In the genomic region with DNA sequence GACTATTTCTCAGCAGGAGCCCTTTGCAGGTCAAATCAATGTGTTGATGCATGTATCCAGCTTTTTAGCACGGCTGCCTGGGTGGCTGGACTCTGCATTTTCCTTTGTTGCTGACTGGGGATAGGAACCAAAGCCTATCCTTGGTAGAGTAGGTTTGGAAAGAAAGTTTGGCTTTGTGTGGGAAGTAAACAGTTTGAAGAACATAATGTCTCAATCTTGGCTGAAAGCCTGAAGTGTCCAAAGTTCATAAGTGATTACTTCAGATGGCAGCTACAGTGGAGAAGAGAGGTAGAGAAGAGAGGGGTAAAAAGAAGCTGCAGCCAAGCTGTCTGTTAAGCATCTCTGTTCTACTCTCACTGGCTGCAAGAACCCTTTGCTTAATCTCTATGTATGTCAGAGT, we compare ENCODE assay signal across 27 mouse cellular contexts. TPM values are rescaled to one million over a fixed set of nuclear protein-coding genes. Genes with fewer than 3 reads are reported as not detected.
A peak's percentile ranks its signal among the peaks of the same experiment; 100 is the strongest.
DNase-seq lines count a peak whose midpoint lies in the region; ATAC-seq and TF ChIP-seq lines count a peak whose summit lies in the region.
"Had no signal": no experiment of that assay in that cellular context is flagged by ENCODE, and none has a peak within 500 bp of the region (broad histone marks: within the 10 kb centered on the region; RNA-seq: fewer than 3 reads in every experiment).

No protein-coding gene starts in this region.

- TF ChIP-seq POLR2A in kidney, adult 2 months (IDR thresholded peaks at IDR 0.05; ENCODE audit: low read depth, low read length): no peak
- no peak for TF ChIP-seq POLR2A in liver, adult 2 months (IDR thresholded peaks at IDR 0.05; ENCODE audit: extremely low read depth, insufficient read depth, low read length)

- no peak overlapping the region for H3K9ac ChIP-seq in kidney, embryonic 14.5 days (ENCODE audit: low read depth, low read length)
- H3K9ac ChIP-seq in liver, adult 2 months (ENCODE audit: low read depth, low read length): no peak overlapping the region
- H3K9ac ChIP-seq: embryonic facial prominence, embryonic 12.5 days; forebrain, embryonic 13.5 days; forebrain, embryonic 15.5 days had no signal

- H3K79me2 ChIP-seq in liver, adult 2 months (ENCODE audit: control insufficient read depth, insufficient read depth, low read length): no peaks in the 10 kb centered on the region

- H3K36me3 ChIP-seq in kidney, adult 2 months (ENCODE audit: control insufficient read depth, insufficient read depth, low read length): no peaks in the 10 kb centered on the region
- no peaks in the 10 kb centered on the region for H3K36me3 ChIP-seq in kidney, embryonic 14.5 days (ENCODE audit: control insufficient read depth, insufficient read depth, low read length)
- no peaks in the 10 kb centered on the region for H3K36me3 ChIP-seq in liver, adult 2 months (ENCODE audit: control insufficient read depth, insufficient read depth, low read length)
- H3K36me3 ChIP-seq: embryonic facial prominence, embryonic 10.5 days; embryonic facial prominence, embryonic 12.5 days; forebrain, embryonic 15.5 days had no signal

- H3K4me2 ChIP-seq in kidney, embryonic 14.5 days (replicated peaks; ENCODE audit: low read depth, low read length): no peak overlapping the region
- H3K4me2 ChIP-seq: embryonic facial prominence, embryonic 12.5 days; forebrain, embryonic 13.5 days; forebrain, embryonic 15.5 days had no signal

- H3K9me3 ChIP-seq in kidney, embryonic 14.5 days (ENCODE audit: control insufficient read depth, low read length): no peaks in the 10 kb centered on the region

- no peaks in the 10 kb centered on the region for H3K4me1 ChIP-seq in kidney, adult 2 months (ENCODE audit: control insufficient read depth, insufficient read depth, low read length)
- H3K4me1 ChIP-seq in kidney, embryonic 14.5 days (ENCODE audit: control insufficient read depth, insufficient read depth, low read length): no peaks in the 10 kb centered on the region
- no peaks in the 10 kb centered on the region; the same call in 1 of the 2 replicates for H3K4me1 ChIP-seq in liver, adult 2 months (ENCODE audit: control insufficient read depth, insufficient read depth, low read length)
- H3K4me1 ChIP-seq: embryonic facial prominence, embryonic 10.5 days; embryonic facial prominence, embryonic 12.5 days; forebrain, embryonic 13.5 days; forebrain, embryonic 15.5 days had no signal

- no peaks in the 10 kb centered on the region for H3K27me3 ChIP-seq in kidney, adult 2 months (replicated peaks; ENCODE audit: control insufficient read depth, insufficient read depth, low read length)
- H3K27me3 ChIP-seq in kidney, embryonic 14.5 days (ENCODE audit: control insufficient read depth, insufficient read depth, low read length): no peaks in the 10 kb centered on the region
- H3K27me3 ChIP-seq in liver, adult 2 months (ENCODE audit: control insufficient read depth, insufficient read depth, low read length): no peaks in the 10 kb centered on the region
- H3K27me3 ChIP-seq: embryonic facial prominence, embryonic 12.5 days; forebrain, embryonic 13.5 days; forebrain, embryonic 15.5 days had no signal

- ATAC-seq in kidney, embryonic 14.5 days (ENCODE audit: low FRiP score, low TSS enrichment): no peak
- ATAC-seq: forebrain, embryonic 13.5 days; forebrain, embryonic 15.5 days had no signal

- WGBS in kidney, adult 2 months: 57% methylated on average over 1 of the region's 1 CpGs
- WGBS in kidney, embryonic 14.5 days: 96% methylated on average over 1 of the region's 1 CpGs
- 20% methylated on average over 1 of the region's 1 CpGs for WGBS in liver, adult 2 months
- 38% methylated on average over 1 of the region's 1 CpGs for WGBS in large intestine, adult 2 months

- no peak overlapping the region for H3K27ac ChIP-seq in kidney, adult 2 months (ENCODE audit: insufficient read depth, low read depth, low read length)
- H3K27ac ChIP-seq in kidney, embryonic 14.5 days (ENCODE audit: low read depth, low read length): no peak overlapping the region
- no peak overlapping the region for H3K27ac ChIP-seq in liver, adult 2 months (replicated peaks; ENCODE audit: insufficient read depth, low read depth, low read length)
- H3K27ac ChIP-seq: embryonic facial prominence, embryonic 10.5 days; embryonic facial prominence, embryonic 12.5 days; forebrain, embryonic 13.5 days; forebrain, embryonic 15.5 days had no signal

- no peak for TF ChIP-seq CTCF in kidney, adult 2 months (conservative IDR thresholded peaks at IDR 0.05; ENCODE audit: insufficient read depth, insufficient read length, low read depth, low read length)
- TF ChIP-seq CTCF in liver, adult 2 months (IDR thresholded peaks at IDR 0.05; ENCODE audit: low read depth, low read length): no peak

- no peak overlapping the region for H3K4me3 ChIP-seq in kidney, adult 2 months (ENCODE audit: insufficient read depth, low read depth, low read length)
- H3K4me3 ChIP-seq in kidney, embryonic 14.5 days (ENCODE audit: low read length): no peak overlapping the region
- H3K4me3 ChIP-seq in liver, adult 2 months (ENCODE audit: insufficient read depth, low read depth, low read length): no peak overlapping the region
- H3K4me3 ChIP-seq: embryonic facial prominence, embryonic 10.5 days; embryonic facial prominence, embryonic 12.5 days; forebrain, embryonic 13.5 days; forebrain, embryonic 15.5 days had no signal

- DNase-seq in kidney, adult 2 months: peak; percentile 63
- DNase-seq in kidney, adult 9 months: peak; percentile 82
- no peak for DNase-seq in kidney, postnatal 4 days
- peak; percentile 81 for DNase-seq in liver, adult 2 months (ENCODE audit: extremely low read depth, low read depth, low spot score)
- no peak for DNase-seq in liver
- peak; percentile 11 for DNase-seq in large intestine, adult 2 months (ENCODE audit: low read depth, low spot score)
- no peak for DNase-seq in urinary bladder, postnatal 10 days (ENCODE audit: low spot score)
- DNase-seq: adrenal gland, adult 8-10 months; adrenal gland, postnatal 14 days; adrenal gland, postnatal 36 days; cerebellum, adult 11-12 months; cerebellum, adult 2 months; cerebellum, adult 9-10 months; cerebellum, postnatal 10 days; cerebellum, postnatal 25 days had no signal

RNA-seq across cellular contexts. Expression of a gene that starts 1.1 kb away (rescaled TPM):
- not detected in 2 replicates for polyA plus RNA-seq in kidney, adult 2 months (2012; rRNA removed)
- not detected in 2 replicates for polyA plus RNA-seq in kidney, embryonic 14.5 days (2014; fragmentation: Nextera tagmentation; extraction: Ambion mirVana)
- total RNA-seq in liver, adult 2 months (2014; rRNA removed): not detected in 2 replicates
- not detected in 2 replicates for polyA plus RNA-seq in liver, adult 2 months (2012; rRNA removed)
- polyA plus RNA-seq in large intestine, adult 2 months (2012; rRNA removed): not detected in 2 replicates
- total RNA-seq: adrenal gland, adult 18-20 months; adrenal gland, adult 8-10 months; adrenal gland, postnatal 14 days; adrenal gland, postnatal 36 days; ES-E14; MEL had no signal
- polyA plus RNA-seq: C2C12; cerebellum, adult 2 months; cortical plate, adult 2 months; embryonic facial prominence, embryonic 10.5 days; embryonic facial prominence, embryonic 12.5 days; embryonic facial prominence, embryonic 14.5 days; forebrain, embryonic 11.5 days; forebrain, embryonic 13.5 days; forebrain, embryonic 15.5 days had no signal

RNA-seq across cellular contexts. Expression of a gene that starts 49.7 kb away (rescaled TPM):
- not detected in 2 replicates for polyA plus RNA-seq in kidney, adult 2 months (2012; rRNA removed)
- not detected in 2 replicates for polyA plus RNA-seq in kidney, embryonic 14.5 days (2014; fragmentation: Nextera tagmentation; extraction: Ambion mirVana)
- total RNA-seq in liver, adult 2 months (2014; rRNA removed): not detected in 2 replicates
- polyA plus RNA-seq in liver, adult 2 months (2012; rRNA removed): not detected in 2 replicates
- polyA plus RNA-seq in large intestine, adult 2 months (2012; rRNA removed): not detected in 2 replicates
- total RNA-seq: adrenal gland, adult 18-20 months; adrenal gland, adult 8-10 months; adrenal gland, postnatal 14 days; adrenal gland, postnatal 36 days; MEL had no signal
- polyA plus RNA-seq: C2C12; cerebellum, adult 2 months; cortical plate, adult 2 months; embryonic facial prominence, embryonic 10.5 days; embryonic facial prominence, embryonic 12.5 days; embryonic facial prominence, embryonic 14.5 days; forebrain, embryonic 11.5 days; forebrain, embryonic 13.5 days; forebrain, embryonic 15.5 days had no signal

Comparison
In these comparisons a context has a peak if more than half of its experiments do, and no peak if none do; other contexts are left out.
1. DNase-seq: peak in kidney, adult 2 months (single experiment), kidney, adult 9 months (single experiment), liver, adult 2 months (single experiment) and large intestine, adult 2 months (single experiment); none in kidney, postnatal 4 days (0 of 2), liver (single experiment) and urinary bladder, postnatal 10 days (single experiment).